Mouse (Mus musculus): ENCODE measurements at regions not wholly inside any gene's neighbourhood (a gene's known extent, or its start where the extent isn't known, plus 50 kb on each side); places are given as distances from the start of the nearest gene placed in this dataset.

- TF ChIP-seq CTCF (IDR thresholded peaks at IDR 0.05; ENCODE audit: insufficient read depth, low read depth, low read length) (no peak), POLR2A (IDR thresholded peaks at IDR 0.05; ENCODE audit: insufficient read depth, low read depth, low read length) (no peak)
Measured at GRCm38 (mm10) chr2:115514831-115515428, 66.6 kb upstream of the BC052040 start.
